Mouse (Mus musculus) C2C12 (cell line): Measurements from ENCODE around the gene Gripap1. TPM values are rescaled to one million over a fixed set of nuclear protein-coding genes. Genes with fewer than 3 reads are reported as not detected.
"Not testable (repeated sequence)": the region's sequence is repeated elsewhere in the genome, so short reads cannot be mapped to it uniquely, and the experiment has no call there.

Source experiments
- H3K27me3 ChIP-seq: one replicate; pipeline ENCODE4 v1.6.1; 2011; ENCODE audit not compliant: control insufficient read depth, insufficient read depth, insufficient read length
- H3K36me3 ChIP-seq: one replicate; pipeline ENCODE4 v1.6.1; 2011; ENCODE audit not compliant: control insufficient read depth, insufficient read depth
- H3K4me3 ChIP-seq: one replicate; pipeline ENCODE4 v1.5.1; 2011; ENCODE audit warnings: mild to moderate bottlenecking, control low read depth; ENCODE audit not compliant: poor library complexity, insufficient read depth, severe bottlenecking
- H3K79me2 ChIP-seq: one replicate; pipeline ENCODE4 v1.6.1; 2011; ENCODE audit not compliant: control insufficient read depth, insufficient read depth
- H3K79me3 ChIP-seq: one replicate; pipeline ENCODE4 v1.6.1; 2011; ENCODE audit warnings: low read depth, control low read depth
- H3ac ChIP-seq: one replicate; pipeline ENCODE3; 2011; ENCODE audit warnings: low read depth; ENCODE audit not compliant: control insufficient read depth, insufficient read length
- CEBPB ChIP-seq: IDR thresholded peaks from one replicate; pipeline ENCODE4 v1.6.1; 2011; ENCODE audit warnings: low read depth, mild to moderate bottlenecking, control low read depth, moderate library complexity
- CTCF ChIP-seq: IDR thresholded peaks from one replicate; pipeline ENCODE4 v1.5.1; 2011; ENCODE audit not compliant: control insufficient read depth, insufficient read depth, insufficient read length
- FOSL1 ChIP-seq: IDR thresholded peaks from one replicate; pipeline ENCODE4 v1.8.0; 2011; ENCODE audit warnings: mild to moderate bottlenecking, low read length; ENCODE audit not compliant: poor library complexity, insufficient read depth, severe bottlenecking
- MAX ChIP-seq: IDR thresholded peaks from one replicate; pipeline ENCODE4 v1.6.1; 2011; ENCODE audit warnings: mild to moderate bottlenecking, control low read depth
- MYOD1 ChIP-seq: IDR thresholded peaks from one replicate; pipeline ENCODE4 v1.6.1; 2011; ENCODE audit warnings: low read depth; ENCODE audit not compliant: control insufficient read depth, insufficient read length
- MYOG ChIP-seq: IDR thresholded peaks from one replicate; pipeline ENCODE4 v1.6.1; 2011; ENCODE audit not compliant: control insufficient read depth, insufficient read length; ENCODE audit errors: extremely low read depth
- USF1 ChIP-seq: IDR thresholded peaks from one replicate; pipeline ENCODE4 v1.6.1; 2011; ENCODE audit warnings: low read depth, mild to moderate bottlenecking, control low read depth, moderate library complexity
- polyA plus RNA-seq: library from polyadenylated mRNA; unstranded; fragments of >200 nt; fragmentation: generic; extraction: Trizol; gene quantifications from one replicate; pipeline ENCODE4 v1.2.1, GENCODE M21; 2012; ENCODE audit warnings: missing spikeins

Gene Gripap1
- polyA plus RNA-seq, 1 experiment, result 17.9 TPM

- no peak overlapping the region for H3ac ChIP-seq
- H3K79me2 ChIP-seq, result peaks cover 11% of the 10 kb centered on the region
- H3K79me3 ChIP-seq, result peaks cover 3% of the 10 kb centered on the region
- no peaks in the 10 kb centered on the region for H3K36me3 ChIP-seq
- H3K4me3 ChIP-seq, result peak overlapping the region; percentile 44
- H3K27me3 ChIP-seq, result no peaks in the 10 kb centered on the region
- no peak for TF ChIP-seq USF1
- no peak for TF ChIP-seq CEBPB
- no peak for TF ChIP-seq MAX
- no peak for TF ChIP-seq CTCF
- no peak for TF ChIP-seq MYOD1
- no peak for TF ChIP-seq MYOG
- no peak for TF ChIP-seq FOSL1
These were observed 744 bp downstream of the Gripap1 start for GRCm38 (mm10) chrX:7790309-7790708.

GRCm38 (mm10) chrX:7793361-7793760, 3.8 kb downstream of the Gripap1 start:
- Histone ChIP-seq H3K79me3 (peaks cover 3% of the 10 kb centered on the region), H3K36me3 (no peaks in the 10 kb centered on the region), H3K4me3 (no peak overlapping the region), H3ac (no peak overlapping the region), H3K79me2 (peaks cover 11% of the 10 kb centered on the region), H3K27me3 (no peaks in the 10 kb centered on the region)
- no peak for TF ChIP-seq MYOG
- no peak for TF ChIP-seq CEBPB
- TF ChIP-seq MYOD1, result no peak
- no peak for TF ChIP-seq FOSL1
- TF ChIP-seq USF1, result no peak
- no peak for TF ChIP-seq MAX
- no peak for TF ChIP-seq CTCF

- no peaks in the 10 kb centered on the region for H3K36me3 ChIP-seq
- no peak overlapping the region for H3ac ChIP-seq
- peaks cover 3% of the 10 kb centered on the region for H3K79me3 ChIP-seq
- no peaks in the 10 kb centered on the region for H3K27me3 ChIP-seq
- no peak for TF ChIP-seq MAX
- no peak for TF ChIP-seq CEBPB
- TF ChIP-seq MYOG, result no peak
- no peak for TF ChIP-seq FOSL1
- no peak for TF ChIP-seq MYOD1
- no peak for TF ChIP-seq USF1
- no peak for TF ChIP-seq CTCF
- H3K79me2 ChIP-seq, result peaks cover 9% of the 10 kb centered on the region
- H3K4me3 ChIP-seq, result no peak overlapping the region
These were observed 5.5 kb downstream of the Gripap1 start for GRCm38 (mm10) chrX:7795016-7795415.

- no peak overlapping the region for H3K4me3 ChIP-seq
- TF ChIP-seq CTCF (no peak), FOSL1 (no peak), CEBPB (no peak), MAX (no peak), MYOG (no peak), MYOD1 (no peak), USF1 (no peak)
- H3K27me3 ChIP-seq, result no peaks in the 10 kb centered on the region
- no peaks in the 10 kb centered on the region for H3K79me3 ChIP-seq
- H3ac ChIP-seq, result no peak overlapping the region
- H3K36me3 ChIP-seq, result no peaks in the 10 kb centered on the region
- no peaks in the 10 kb centered on the region for H3K79me2 ChIP-seq
These were observed 7.8 kb downstream of the Gripap1 start for GRCm38 (mm10) chrX:7797327-7797726.

GRCm38 (mm10) chrX:7802157-7802556, 12.6 kb downstream of the Gripap1 start:
- not testable (repeated sequence) for H3K27me3 ChIP-seq, H3K4me3 ChIP-seq, H3ac ChIP-seq, H3K79me3 ChIP-seq, H3K36me3 ChIP-seq, H3K79me2 ChIP-seq

GRCm38 (mm10) chrX:7815016-7815415, 25.5 kb downstream of the Gripap1 start:
- not testable (repeated sequence) for H3K4me3 ChIP-seq, H3ac ChIP-seq, H3K27me3 ChIP-seq, H3K79me2 ChIP-seq, H3K79me3 ChIP-seq, H3K36me3 ChIP-seq
